Mouse (Mus musculus): Measurements from ENCODE around the gene Grk2.

- TF ChIP-seq POLR2A (IDR thresholded peaks at IDR 0.05; ENCODE audit: insufficient read depth, low read depth, low read length) (no peak), CTCF (IDR thresholded peaks at IDR 0.05; ENCODE audit: insufficient read depth, low read depth, low read length) (no peak)
Observed at GRCm38 (mm10) chr19:4297851-4298250, 8.2 kb downstream of the Grk2 start.

Data from olfactory bulb, adult 2 months (tissue).